Mouse (Mus musculus) testis, adult 2 months (tissue): ENCODE results near the gene Ppp2r5c.
A peak's percentile ranks its signal among the peaks of the same experiment; 100 is the strongest.

Experiments
- CTCF ChIP-seq: fragments of 200-500 bp; IDR thresholded peaks from 2 replicates; pipeline ENCODE4 v1.5.1; 2012; ENCODE audit warnings: low read depth, mild to moderate bottlenecking, inconsistent platforms, low read length, moderate library complexity; ENCODE audit not compliant: control insufficient read depth, insufficient read depth, insufficient replicate concordance
- POLR2A ChIP-seq: fragments of 200-500 bp; IDR thresholded peaks from 2 replicates; pipeline ENCODE4 v1.6.1; 2012; ENCODE audit warnings: low read depth, mild to moderate bottlenecking, inconsistent platforms, low read length, moderate library complexity; ENCODE audit not compliant: control insufficient read depth

- TF ChIP-seq POLR2A (no peak), CTCF (peak; percentile 52; the same call in 1 of the 2 replicates)
These were observed 151.6 kb downstream of the Ppp2r5c start for GRCm38 (mm10) chr12:110598527-110598926.
